Mouse (Mus musculus): ENCODE measurements at regions not wholly inside any gene's neighbourhood (a gene's known extent, or its start where the extent isn't known, plus 50 kb on each side); places are given as distances from the start of the nearest gene placed in this dataset.

GRCm38 (mm10) chrX:145848937-145849783 lies 344.2 kb upstream of the Amot start:
- peak; percentile 9 for DNase-seq (ENCODE audit: low spot score)

GRCm38 (mm10) chrX:145833106-145833505 lies 328.1 kb upstream of the Amot start:
- DNase-seq (ENCODE audit: low spot score): no peak

- no peak for DNase-seq (ENCODE audit: low spot score)
These were observed 308.0 kb upstream of the Amot start for GRCm38 (mm10) chrX:145812995-145813394.

All from gastrocnemius, adult 18-20 months (tissue).